Mouse (Mus musculus) midbrain, embryonic 16.5 days (tissue): Measurements from ENCODE around the gene Hoxb3. TPM values are rescaled to one million over a fixed set of nuclear protein-coding genes. Genes with fewer than 3 reads are reported as not detected.

ENCODE experiments used
- ATAC-seq: fragments of 200-750 bp; cut with Nextera tagmentation; 2 replicates; pipeline ENCODE4 v1.8.0; 2017; ENCODE audit warnings: moderate TSS enrichment
- H3K27ac ChIP-seq: fragments of 300-500 bp; sonication (generic); 2 replicates; pipeline ENCODE4 v1.5.1; 2014; ENCODE audit warnings: mild to moderate bottlenecking, low read length, mixed read lengths
- H3K27me3 ChIP-seq: fragments of 300-500 bp; sonication (generic); 2 replicates; pipeline ENCODE4 v1.6.1; 2014; ENCODE audit warnings: low read depth, low read length, mixed read lengths; ENCODE audit not compliant: control insufficient read depth, insufficient read depth
- H3K36me3 ChIP-seq: fragments of 300-500 bp; sonication (generic); 2 replicates; pipeline ENCODE4 v1.6.1; 2014; ENCODE audit warnings: mild to moderate bottlenecking, low read length, moderate library complexity, mixed read lengths; ENCODE audit not compliant: control insufficient read depth, insufficient read depth
- H3K4me1 ChIP-seq: fragments of 300-500 bp; sonication (generic); 2 replicates; pipeline ENCODE4 v1.6.1; 2014; ENCODE audit warnings: mild to moderate bottlenecking, low read length, mixed read lengths; ENCODE audit not compliant: control insufficient read depth, insufficient read depth
- H3K4me2 ChIP-seq: fragments of 300-500 bp; sonication (generic); 2 replicates; pipeline ENCODE4 v1.6.1; 2014; ENCODE audit warnings: mild to moderate bottlenecking, low read length, mixed read lengths
- H3K4me3 ChIP-seq: fragments of 300-500 bp; sonication (generic); 2 replicates; pipeline ENCODE4 v1.5.1; 2014; ENCODE audit warnings: low read depth, mild to moderate bottlenecking, low read length, moderate library complexity, mixed read lengths
- H3K9ac ChIP-seq: fragments of 300-500 bp; sonication (generic); 2 replicates; pipeline ENCODE4 v1.6.1; 2014; ENCODE audit warnings: low read depth, low read length, mixed read lengths
- H3K9me3 ChIP-seq: fragments of 300-500 bp; sonication (generic); replicated peaks from 2 replicates; pipeline ENCODE4 v1.6.1; 2014; ENCODE audit warnings: mild to moderate bottlenecking, low read length, mixed read lengths; ENCODE audit not compliant: control insufficient read depth, poor library complexity, severe bottlenecking
- WGBS: fragments of 180-500 bp; shearing (Covaris S2); extraction: QIAGEN DNeasy Blood & Tissue Kit; methylation state at CpG from one replicate; pipeline ENCODE4 v1.1.7; 2014; 5-methylcytosine and 5-hydroxymethylcytosine counted together
- polyA plus RNA-seq: library from polyadenylated mRNA; unstranded; fragments of >200 nt; fragmentation: Nextera tagmentation; extraction: Ambion mirVana; gene quantifications from 2 replicates; pipeline ENCODE4 v1.2.1, GENCODE M21; 2015

The Hoxb3 gene
- polyA plus RNA-seq, 1 experiment from 2014 or later, result not detected

- Histone ChIP-seq H3K4me2 (no peak overlapping the region), H3K4me3 (no peak overlapping the region), H3K36me3 (no peaks in the 10 kb centered on the region), H3K4me1 (no peaks in the 10 kb centered on the region), H3K27me3 (peaks cover 93% of the 10 kb centered on the region), H3K9ac (no peak overlapping the region), H3K27ac (no peak overlapping the region), H3K9me3 (no peaks in the 10 kb centered on the region)
- 2% methylated on average over 6 of the region's 6 CpGs for WGBS
- no peak for ATAC-seq
Observed at GRCm38 (mm10) chr11:96322738-96323137, 388 bp upstream of the Hoxb3 start.

- H3K4me3 ChIP-seq, result no peak overlapping the region
- no peak overlapping the region for H3K9ac ChIP-seq
- H3K36me3 ChIP-seq, result no peaks in the 10 kb centered on the region
- no peak overlapping the region for H3K27ac ChIP-seq
- peaks cover 94% of the 10 kb centered on the region for H3K27me3 ChIP-seq
- no peaks in the 10 kb centered on the region for H3K9me3 ChIP-seq
- no peak overlapping the region for H3K4me2 ChIP-seq
- no peak for ATAC-seq
- H3K4me1 ChIP-seq, result no peaks in the 10 kb centered on the region
- WGBS, result 0% methylated on average over 5 of the region's 5 CpGs
Observed at GRCm38 (mm10) chr11:96324125-96324524, 999 bp downstream of the Hoxb3 start.

GRCm38 (mm10) chr11:96324965-96325364 is 1.8 kb downstream of the Hoxb3 start:
- ATAC-seq, result no peak
- Histone ChIP-seq H3K36me3 (no peaks in the 10 kb centered on the region), H3K9me3 (no peaks in the 10 kb centered on the region), H3K4me3 (no peak overlapping the region), H3K9ac (no peak overlapping the region), H3K4me2 (no peak overlapping the region), H3K4me1 (no peaks in the 10 kb centered on the region), H3K27ac (no peak overlapping the region), H3K27me3 (peaks cover 94% of the 10 kb centered on the region)
- 3% methylated on average over 8 of the region's 8 CpGs for WGBS

- Histone ChIP-seq H3K9me3 (no peaks in the 10 kb centered on the region), H3K36me3 (no peaks in the 10 kb centered on the region), H3K27ac (no peak overlapping the region), H3K4me2 (no peak overlapping the region), H3K4me3 (no peak overlapping the region), H3K9ac (no peak overlapping the region), H3K4me1 (no peaks in the 10 kb centered on the region), H3K27me3 (peaks cover 94% of the 10 kb centered on the region)
- no peak for ATAC-seq
- 1% methylated on average over 22 of the region's 22 CpGs for WGBS
Observed at GRCm38 (mm10) chr11:96325747-96326212, 2.7 kb downstream of the Hoxb3 start.

GRCm38 (mm10) chr11:96326705-96327104 is 3.6 kb downstream of the Hoxb3 start:
- no peak overlapping the region for H3K4me2 ChIP-seq
- no peak overlapping the region for H3K9ac ChIP-seq
- peaks cover 95% of the 10 kb centered on the region for H3K27me3 ChIP-seq
- no peaks in the 10 kb centered on the region for H3K9me3 ChIP-seq
- WGBS, result 3% methylated on average over 12 of the region's 12 CpGs
- ATAC-seq, result no peak
- no peak overlapping the region for H3K4me3 ChIP-seq
- H3K27ac ChIP-seq, result no peak overlapping the region
- H3K36me3 ChIP-seq, result no peaks in the 10 kb centered on the region
- no peaks in the 10 kb centered on the region for H3K4me1 ChIP-seq

GRCm38 (mm10) chr11:96327122-96327521 is 4.0 kb downstream of the Hoxb3 start:
- Histone ChIP-seq H3K36me3 (no peaks in the 10 kb centered on the region), H3K9ac (no peak overlapping the region), H3K4me1 (no peaks in the 10 kb centered on the region), H3K9me3 (no peaks in the 10 kb centered on the region), H3K4me2 (no peak overlapping the region), H3K27ac (no peak overlapping the region), H3K4me3 (no peak overlapping the region), H3K27me3 (peaks cover 95% of the 10 kb centered on the region)
- no peak for ATAC-seq
- WGBS, result 3% methylated on average over 7 of the region's 7 CpGs

- no peaks in the 10 kb centered on the region for H3K36me3 ChIP-seq
- WGBS, result 0% methylated on average over 5 of the region's 5 CpGs
- no peak overlapping the region for H3K9ac ChIP-seq
- H3K9me3 ChIP-seq, result no peaks in the 10 kb centered on the region
- H3K4me2 ChIP-seq, result no peak overlapping the region
- ATAC-seq, result no peak
- no peak overlapping the region for H3K4me3 ChIP-seq
- H3K27ac ChIP-seq, result no peak overlapping the region
- H3K27me3 ChIP-seq, result peaks cover 95% of the 10 kb centered on the region
- no peaks in the 10 kb centered on the region for H3K4me1 ChIP-seq
Observed at GRCm38 (mm10) chr11:96327750-96328149, 4.6 kb downstream of the Hoxb3 start.

- 4% methylated on average over 8 of the region's 8 CpGs for WGBS
- no peak for ATAC-seq
- H3K4me1 ChIP-seq, result no peaks in the 10 kb centered on the region
- no peaks in the 10 kb centered on the region for H3K9me3 ChIP-seq
- no peak overlapping the region for H3K9ac ChIP-seq
- H3K27ac ChIP-seq, result no peak overlapping the region
- no peak overlapping the region for H3K4me2 ChIP-seq
- H3K36me3 ChIP-seq, result no peaks in the 10 kb centered on the region
- no peak overlapping the region for H3K4me3 ChIP-seq
- peaks cover 93% of the 10 kb centered on the region for H3K27me3 ChIP-seq
Observed at GRCm38 (mm10) chr11:96328605-96329004, 5.5 kb downstream of the Hoxb3 start.

- ATAC-seq, result no peak
- Histone ChIP-seq H3K9ac (no peak overlapping the region), H3K4me3 (no peak overlapping the region), H3K27ac (no peak overlapping the region), H3K36me3 (no peaks in the 10 kb centered on the region), H3K27me3 (peaks cover 96% of the 10 kb centered on the region), H3K4me1 (no peaks in the 10 kb centered on the region), H3K9me3 (no peaks in the 10 kb centered on the region), H3K4me2 (no peak overlapping the region)
- 1% methylated on average over 8 of the region's 8 CpGs for WGBS
Observed at GRCm38 (mm10) chr11:96332105-96332504, 9.0 kb downstream of the Hoxb3 start.
